Mouse (Mus musculus): Measurements from ENCODE around the gene Klhdc7a.
A peak's percentile ranks its signal among the peaks of the same experiment; 100 is the strongest.
"Not testable (repeated sequence)": the region's sequence is repeated elsewhere in the genome, so short reads cannot be mapped to it uniquely, and the experiment has no call there.

Klhdc7a gene

GRCm38 (mm10) chr4:139967922-139968321 is at the start of gene Klhdc7a:
Klhdc7a (minus strand) TSS chr4:139968026.
- DNase-seq = no peak

- no peak for DNase-seq
These were observed 48.1 kb upstream of the Klhdc7a start for GRCm38 (mm10) chr4:140015916-140016315.

- no peak for DNase-seq
These were observed 43.1 kb upstream of the Klhdc7a start for GRCm38 (mm10) chr4:140010728-140011470.

GRCm38 (mm10) chr4:140004932-140005331 is 37.1 kb upstream of the Klhdc7a start:
- DNase-seq = no peak

GRCm38 (mm10) chr4:140004170-140004569 is 36.3 kb upstream of the Klhdc7a start:
- peak; percentile 21 to 31 for DNase-seq

- no peak for DNase-seq
These were observed 34.2 kb upstream of the Klhdc7a start for GRCm38 (mm10) chr4:140002069-140002468.

- DNase-seq = no peak
These were observed 33.1 kb upstream of the Klhdc7a start for GRCm38 (mm10) chr4:140000911-140001310.

GRCm38 (mm10) chr4:139999033-139999432 is 31.2 kb upstream of the Klhdc7a start:
- no peak for DNase-seq

GRCm38 (mm10) chr4:139995659-139996058 is 27.8 kb upstream of the Klhdc7a start:
- DNase-seq = no peak

GRCm38 (mm10) chr4:139993111-139993755 is 25.4 kb upstream of the Klhdc7a start:
- no peak for DNase-seq

- no peak for DNase-seq
These were observed 19.1 kb upstream of the Klhdc7a start for GRCm38 (mm10) chr4:139986913-139987312.

- no peak for DNase-seq
These were observed 10.9 kb upstream of the Klhdc7a start for GRCm38 (mm10) chr4:139978716-139979115.

GRCm38 (mm10) chr4:139977308-139977781 is 9.5 kb upstream of the Klhdc7a start:
- DNase-seq = no peak

- DNase-seq = no peak
These were observed 6.7 kb upstream of the Klhdc7a start for GRCm38 (mm10) chr4:139974506-139974905.

GRCm38 (mm10) chr4:139967475-139967891 is 343 bp downstream of the Klhdc7a start:
- DNase-seq = no peak

- no peak for DNase-seq
These were observed 845 bp downstream of the Klhdc7a start for GRCm38 (mm10) chr4:139966981-139967380.

- DNase-seq = no peak
These were observed 2.1 kb downstream of the Klhdc7a start for GRCm38 (mm10) chr4:139965596-139966185.

GRCm38 (mm10) chr4:139964406-139964805 is 3.4 kb downstream of the Klhdc7a start:
- DNase-seq = no peak

GRCm38 (mm10) chr4:139963911-139964310 is 3.9 kb downstream of the Klhdc7a start:
- DNase-seq = no peak

GRCm38 (mm10) chr4:139963059-139963458 is 4.8 kb downstream of the Klhdc7a start:
- no peak for DNase-seq

- no peak for DNase-seq
These were observed 6.0 kb downstream of the Klhdc7a start for GRCm38 (mm10) chr4:139961816-139962215.

- not testable (repeated sequence) for DNase-seq
These were observed 6.5 kb downstream of the Klhdc7a start for GRCm38 (mm10) chr4:139961329-139961728.

GRCm38 (mm10) chr4:139960724-139961315 is 7.0 kb downstream of the Klhdc7a start:
- no peak for DNase-seq
